Mouse (Mus musculus): ENCODE data around the gene Ap1b1.

- TF ChIP-seq GATA2 (IDR thresholded peaks at IDR 0.05; ENCODE audit: borderline replicate concordance, low read depth, low read length) (no peak), CTCF (IDR thresholded peaks at IDR 0.05; ENCODE audit: low read depth, low read length) (no peak), POLR2AphosphoS5 (IDR thresholded peaks at IDR 0.05; ENCODE audit: insufficient replicate concordance, low read depth, low read length) (no peak), GATA1 (IDR thresholded peaks at IDR 0.05; ENCODE audit: borderline replicate concordance, low read length) (no peak), TAL1 (conservative IDR thresholded peaks at IDR 0.05; ENCODE audit: low read depth, low read length) (no peak)
Measured at GRCm38 (mm10) chr11:5016286-5016685, 29.7 kb downstream of the Ap1b1 start.
